Mouse (Mus musculus): Measurements from ENCODE around the gene Arl14.

DNA sequence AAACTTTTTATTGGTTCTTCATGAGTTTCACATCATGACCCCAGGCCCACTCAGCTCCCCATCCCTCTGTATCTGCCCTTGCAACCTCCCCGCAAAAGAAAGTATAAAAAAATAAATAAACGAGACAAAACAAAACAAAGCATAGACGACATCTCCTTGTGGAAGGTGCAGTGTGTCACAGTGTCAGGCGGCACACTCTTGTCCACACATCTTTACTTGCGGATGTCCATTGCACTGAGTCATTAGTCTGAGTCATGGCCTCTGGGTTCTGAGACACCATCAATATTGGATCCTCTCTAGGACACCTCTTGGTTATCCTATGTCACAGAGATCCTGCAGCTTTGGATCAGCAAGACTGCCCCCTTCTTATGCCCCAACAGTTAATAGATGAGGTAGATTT is 7.7 kb upstream of the Arl14 start:
- TF ChIP-seq GATA1 (IDR thresholded peaks at IDR 0.05; ENCODE audit: low read length) (no peak), TAL1 (IDR thresholded peaks at IDR 0.05; ENCODE audit: low read length) (no peak)

All from erythroblast, embryonic 14.5 days (primary cell).